Mouse (Mus musculus): ENCODE results near the gene Myo18b. TPM values are rescaled to one million over a fixed set of nuclear protein-coding genes. Genes with fewer than 3 reads are reported as not detected.

Myo18b gene
- polyA plus RNA-seq, 1 experiment from 2014 or later: 2.0 TPM

DNA sequence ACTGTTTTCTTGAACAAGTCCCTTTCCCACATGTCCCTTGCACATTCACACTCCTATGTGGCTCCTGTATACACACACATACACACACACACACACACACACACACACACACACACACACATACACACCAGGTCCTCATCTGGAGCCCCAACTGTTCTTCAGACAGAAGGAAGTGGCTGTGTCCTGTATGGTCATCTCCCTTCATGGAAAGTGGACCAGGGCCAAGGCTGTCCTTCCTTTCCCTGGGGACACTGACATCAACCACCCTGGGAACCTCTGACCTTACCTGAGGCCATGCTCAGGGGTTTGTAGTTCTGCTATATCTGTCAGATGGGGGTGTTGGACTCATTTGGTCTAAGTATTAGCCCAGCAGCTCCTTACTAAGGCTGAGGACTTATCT lies 3.8 kb downstream of the Myo18b start:
- Histone ChIP-seq H3K4me3 (ENCODE audit: low read depth, low read length) (no peak overlapping the region), H3K9me3 (replicated peaks; ENCODE audit: control insufficient read depth, low read length, poor library complexity, severe bottlenecking) (no peaks in the 10 kb centered on the region), H3K27ac (ENCODE audit: low read length) (no peak overlapping the region), H3K9ac (ENCODE audit: low read depth, low read length) (no peak overlapping the region), H3K4me1 (ENCODE audit: control insufficient read depth, insufficient read depth, low read length) (no peaks in the 10 kb centered on the region), H3K4me2 (ENCODE audit: low read length) (no peak overlapping the region), H3K27me3 (ENCODE audit: control insufficient read depth, insufficient read depth, low read depth, low read length) (no peaks in the 10 kb centered on the region), H3K36me3 (ENCODE audit: control insufficient read depth, insufficient read depth, low read length) (no peaks in the 10 kb centered on the region)
- ATAC-seq: no peak

DNA sequence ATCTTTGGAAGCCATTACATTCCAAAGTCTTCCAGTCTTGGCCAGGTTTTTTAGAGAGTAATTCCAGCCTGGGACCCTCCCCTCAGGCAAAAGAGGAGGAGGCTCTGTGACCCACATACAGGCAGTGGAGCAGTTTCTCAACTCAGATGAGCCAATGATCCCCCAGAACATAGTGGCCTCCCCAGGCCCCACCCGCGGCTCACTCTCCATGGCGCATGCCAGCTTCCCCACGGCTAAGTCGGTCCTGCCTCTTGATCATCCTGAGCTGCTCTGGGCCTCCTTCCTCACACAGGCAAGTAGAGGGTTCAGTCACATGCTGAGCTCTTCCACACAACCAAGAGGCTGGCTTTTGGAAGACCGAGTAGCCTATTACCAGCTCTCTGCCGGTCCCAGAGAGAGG lies 7.5 kb downstream of the Myo18b start:
- H3K4me3 ChIP-seq (ENCODE audit: low read depth, low read length): no peak overlapping the region
- no peak overlapping the region for H3K9ac ChIP-seq (ENCODE audit: low read depth, low read length)
- no peaks in the 10 kb centered on the region for H3K36me3 ChIP-seq (ENCODE audit: control insufficient read depth, insufficient read depth, low read length)
- no peaks in the 10 kb centered on the region for H3K4me1 ChIP-seq (ENCODE audit: control insufficient read depth, insufficient read depth, low read length)
- no peaks in the 10 kb centered on the region for H3K9me3 ChIP-seq (replicated peaks; ENCODE audit: control insufficient read depth, low read length, poor library complexity, severe bottlenecking)
- WGBS: 66% methylated on average over 7 of the region's 7 CpGs
- ATAC-seq: no peak
- no peaks in the 10 kb centered on the region for H3K27me3 ChIP-seq (ENCODE audit: control insufficient read depth, insufficient read depth, low read depth, low read length)
- no peak overlapping the region for H3K27ac ChIP-seq (ENCODE audit: low read length)
- H3K4me2 ChIP-seq (ENCODE audit: low read length): no peak overlapping the region

DNA sequence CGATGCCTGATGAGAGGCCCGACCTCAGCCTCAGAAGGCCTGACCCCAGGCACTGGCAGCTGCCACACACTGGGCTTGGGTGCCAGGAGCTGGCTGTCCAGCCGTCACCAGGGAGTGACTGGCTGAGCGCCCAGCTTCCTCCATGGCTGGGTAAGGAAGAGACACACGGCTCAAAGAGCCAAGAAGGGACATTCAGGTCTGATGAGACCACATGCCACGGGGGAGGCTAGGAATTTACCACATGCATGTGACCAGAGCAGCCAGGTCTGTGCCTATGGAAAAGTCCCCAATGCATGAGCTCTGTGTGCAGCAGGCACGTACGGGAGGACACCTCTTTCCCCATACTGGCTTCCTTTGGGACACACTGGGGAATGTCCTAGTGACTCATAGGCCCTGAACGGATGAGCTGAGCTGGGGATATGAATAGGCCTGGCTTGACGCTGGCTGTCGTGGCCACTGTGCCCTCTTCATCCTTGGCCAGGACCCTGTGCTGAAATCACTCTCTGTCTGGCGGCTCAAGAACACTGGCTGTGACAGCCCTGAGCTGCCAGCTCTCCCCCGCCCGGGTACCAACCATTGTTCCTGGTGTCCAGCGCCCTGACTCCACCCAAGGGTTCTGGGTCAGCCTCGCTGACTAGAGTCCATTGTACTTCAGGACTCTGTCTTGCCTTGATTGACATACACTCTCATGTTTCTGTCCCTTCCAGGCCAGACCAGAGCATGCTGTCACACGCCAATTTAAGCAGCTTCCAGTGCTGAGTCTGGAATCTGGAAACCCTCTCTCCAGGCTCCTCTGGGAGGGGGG lies 9.3 kb downstream of the Myo18b start:
- H3K4me2 ChIP-seq (ENCODE audit: low read length): no peak overlapping the region
- ATAC-seq: 0 out of 2 replicates have a peak, but pooled peaks have one; percentile 62
- peak overlapping the region; percentile 14; the same call in 1 of the 2 replicates for H3K27ac ChIP-seq (ENCODE audit: low read length)

DNA sequence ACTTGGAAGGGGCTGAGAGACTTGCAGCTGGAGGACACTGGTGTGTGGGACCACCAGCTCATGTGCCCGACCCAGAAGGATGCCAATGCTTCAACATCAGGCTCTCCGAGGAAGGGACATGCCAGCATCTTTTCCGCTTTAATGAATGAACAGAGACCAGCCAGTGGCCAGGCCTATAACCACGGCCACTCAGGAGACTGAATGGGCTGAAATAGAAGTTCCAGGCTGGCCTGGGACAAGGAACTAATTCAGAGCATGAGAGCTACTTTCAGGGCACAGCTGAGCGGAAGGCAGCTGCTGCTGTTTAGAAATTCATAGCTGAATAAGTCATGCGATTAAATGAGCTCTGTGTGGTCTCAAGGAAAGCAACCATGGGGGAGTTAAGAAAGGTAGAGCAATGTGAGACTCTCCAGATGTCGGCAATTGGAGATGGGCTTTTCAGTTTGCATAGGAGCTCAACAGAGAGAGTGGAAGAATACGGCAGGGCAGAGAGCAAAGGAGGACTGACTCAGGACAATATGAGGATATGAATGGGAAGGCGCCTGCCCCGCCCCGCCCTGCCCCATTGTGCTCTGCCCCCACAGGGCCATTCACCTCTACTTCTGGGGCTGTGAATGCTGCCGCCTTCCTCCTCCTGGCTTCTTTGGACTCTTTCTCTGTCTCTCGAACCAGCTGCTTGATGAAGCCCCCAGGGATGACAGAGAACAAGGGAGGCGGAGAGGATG lies 18.6 kb downstream of the Myo18b start:
- H3K4me1 ChIP-seq (ENCODE audit: control insufficient read depth, insufficient read depth, low read length): no peaks in the 10 kb centered on the region
- H3K9me3 ChIP-seq (replicated peaks; ENCODE audit: control insufficient read depth, low read length, poor library complexity, severe bottlenecking): no peaks in the 10 kb centered on the region
- no peak overlapping the region for H3K4me2 ChIP-seq (ENCODE audit: low read length)
- no peak overlapping the region for H3K9ac ChIP-seq (ENCODE audit: low read depth, low read length)
- no peak for ATAC-seq
- no peaks in the 10 kb centered on the region for H3K36me3 ChIP-seq (ENCODE audit: control insufficient read depth, insufficient read depth, low read length)
- H3K27ac ChIP-seq (ENCODE audit: low read length): no peak overlapping the region
- no peaks in the 10 kb centered on the region for H3K27me3 ChIP-seq (ENCODE audit: control insufficient read depth, insufficient read depth, low read depth, low read length)
- 37% methylated on average over 14 of the region's 14 CpGs for WGBS
- H3K4me3 ChIP-seq (ENCODE audit: low read depth, low read length): no peak overlapping the region

More for the DNA sequence above, 9.3 kb downstream of the Myo18b start:
- Histone ChIP-seq H3K27me3 (ENCODE audit: control insufficient read depth, insufficient read depth, low read depth, low read length) (no peaks in the 10 kb centered on the region), H3K9ac (ENCODE audit: low read depth, low read length) (no peak overlapping the region), H3K4me3 (ENCODE audit: low read depth, low read length) (no peak overlapping the region), H3K36me3 (ENCODE audit: control insufficient read depth, insufficient read depth, low read length) (no peaks in the 10 kb centered on the region), H3K4me1 (ENCODE audit: control insufficient read depth, insufficient read depth, low read length) (no peaks in the 10 kb centered on the region), H3K9me3 (replicated peaks; ENCODE audit: control insufficient read depth, low read length, poor library complexity, severe bottlenecking) (no peaks in the 10 kb centered on the region)
- 50% methylated on average over 17 of the region's 17 CpGs for WGBS

GRCm38 (mm10) chr5:112876846-112877390 lies 19.2 kb downstream of the Myo18b start:
- H3K27me3 ChIP-seq (ENCODE audit: control insufficient read depth, insufficient read depth, low read depth, low read length): no peaks in the 10 kb centered on the region
- ATAC-seq: 0 out of 2 replicates have a peak, but pooled peaks have one; percentile 21
- no peaks in the 10 kb centered on the region for H3K4me1 ChIP-seq (ENCODE audit: control insufficient read depth, insufficient read depth, low read length)
- WGBS: 26% methylated on average over 4 of the region's 4 CpGs
- H3K4me2 ChIP-seq (ENCODE audit: low read length): no peak overlapping the region
- no peak overlapping the region for H3K9ac ChIP-seq (ENCODE audit: low read depth, low read length)
- H3K27ac ChIP-seq (ENCODE audit: low read length): no peak overlapping the region
- H3K36me3 ChIP-seq (ENCODE audit: control insufficient read depth, insufficient read depth, low read length): no peaks in the 10 kb centered on the region
- no peaks in the 10 kb centered on the region for H3K9me3 ChIP-seq (replicated peaks; ENCODE audit: control insufficient read depth, low read length, poor library complexity, severe bottlenecking)
- H3K4me3 ChIP-seq (ENCODE audit: low read depth, low read length): no peak overlapping the region

GRCm38 (mm10) chr5:112872999-112873398 lies 23.2 kb downstream of the Myo18b start:
- Histone ChIP-seq H3K9me3 (replicated peaks; ENCODE audit: control insufficient read depth, low read length, poor library complexity, severe bottlenecking) (no peaks in the 10 kb centered on the region), H3K4me1 (ENCODE audit: control insufficient read depth, insufficient read depth, low read length) (no peaks in the 10 kb centered on the region), H3K36me3 (ENCODE audit: control insufficient read depth, insufficient read depth, low read length) (no peaks in the 10 kb centered on the region), H3K27me3 (ENCODE audit: control insufficient read depth, insufficient read depth, low read depth, low read length) (no peaks in the 10 kb centered on the region), H3K27ac (ENCODE audit: low read length) (no peak overlapping the region), H3K4me2 (ENCODE audit: low read length) (no peak overlapping the region), H3K4me3 (ENCODE audit: low read depth, low read length) (no peak overlapping the region), H3K9ac (ENCODE audit: low read depth, low read length) (no peak overlapping the region)
- WGBS: 84% methylated on average over 6 of the region's 6 CpGs
- no peak for ATAC-seq

DNA sequence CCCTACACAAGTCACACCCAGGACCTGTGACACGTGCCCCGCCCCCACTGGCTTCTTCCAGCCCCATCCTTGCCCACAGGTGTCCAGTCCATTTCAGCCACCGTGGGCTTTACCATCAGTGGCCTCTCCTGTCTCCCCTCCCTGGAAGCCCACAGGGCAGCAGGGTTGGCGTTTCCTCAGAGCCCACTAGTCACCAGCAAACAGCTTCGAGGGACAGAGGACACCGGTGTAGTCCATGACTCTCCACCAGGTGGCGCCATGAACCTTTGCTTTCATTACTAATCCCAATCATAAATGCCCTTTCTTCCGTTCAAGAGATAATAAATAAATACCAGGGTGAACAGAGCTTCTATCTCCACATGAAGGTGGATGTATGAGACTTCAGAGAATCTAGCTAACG lies 25.4 kb downstream of the Myo18b start:
- no peak overlapping the region for H3K27ac ChIP-seq (ENCODE audit: low read length)
- ATAC-seq: no peak
- no peaks in the 10 kb centered on the region for H3K9me3 ChIP-seq (replicated peaks; ENCODE audit: control insufficient read depth, low read length, poor library complexity, severe bottlenecking)
- no peaks in the 10 kb centered on the region for H3K36me3 ChIP-seq (ENCODE audit: control insufficient read depth, insufficient read depth, low read length)
- 23% methylated on average over 9 of the region's 9 CpGs for WGBS
- no peak overlapping the region for H3K4me2 ChIP-seq (ENCODE audit: low read length)
- no peak overlapping the region for H3K4me3 ChIP-seq (ENCODE audit: low read depth, low read length)
- no peak overlapping the region for H3K9ac ChIP-seq (ENCODE audit: low read depth, low read length)
- H3K4me1 ChIP-seq (ENCODE audit: control insufficient read depth, insufficient read depth, low read length): no peaks in the 10 kb centered on the region; the same call in 1 of the 2 replicates
- no peaks in the 10 kb centered on the region for H3K27me3 ChIP-seq (ENCODE audit: control insufficient read depth, insufficient read depth, low read depth, low read length)

GRCm38 (mm10) chr5:112868620-112869019 lies 27.5 kb downstream of the Myo18b start:
- Histone ChIP-seq H3K4me1 (ENCODE audit: control insufficient read depth, insufficient read depth, low read length) (no peaks in the 10 kb centered on the region; the same call in 1 of the 2 replicates), H3K4me3 (ENCODE audit: low read depth, low read length) (no peak overlapping the region), H3K27ac (ENCODE audit: low read length) (no peak overlapping the region), H3K9ac (ENCODE audit: low read depth, low read length) (no peak overlapping the region), H3K27me3 (ENCODE audit: control insufficient read depth, insufficient read depth, low read depth, low read length) (no peaks in the 10 kb centered on the region), H3K36me3 (ENCODE audit: control insufficient read depth, insufficient read depth, low read length) (no peaks in the 10 kb centered on the region), H3K4me2 (ENCODE audit: low read length) (no peak overlapping the region), H3K9me3 (replicated peaks; ENCODE audit: control insufficient read depth, low read length, poor library complexity, severe bottlenecking) (no peaks in the 10 kb centered on the region)
- WGBS: 82% methylated on average over 5 of the region's 5 CpGs
- ATAC-seq: no peak
